Mouse (Mus musculus): ENCODE data around the gene Shoc2.

DNA sequence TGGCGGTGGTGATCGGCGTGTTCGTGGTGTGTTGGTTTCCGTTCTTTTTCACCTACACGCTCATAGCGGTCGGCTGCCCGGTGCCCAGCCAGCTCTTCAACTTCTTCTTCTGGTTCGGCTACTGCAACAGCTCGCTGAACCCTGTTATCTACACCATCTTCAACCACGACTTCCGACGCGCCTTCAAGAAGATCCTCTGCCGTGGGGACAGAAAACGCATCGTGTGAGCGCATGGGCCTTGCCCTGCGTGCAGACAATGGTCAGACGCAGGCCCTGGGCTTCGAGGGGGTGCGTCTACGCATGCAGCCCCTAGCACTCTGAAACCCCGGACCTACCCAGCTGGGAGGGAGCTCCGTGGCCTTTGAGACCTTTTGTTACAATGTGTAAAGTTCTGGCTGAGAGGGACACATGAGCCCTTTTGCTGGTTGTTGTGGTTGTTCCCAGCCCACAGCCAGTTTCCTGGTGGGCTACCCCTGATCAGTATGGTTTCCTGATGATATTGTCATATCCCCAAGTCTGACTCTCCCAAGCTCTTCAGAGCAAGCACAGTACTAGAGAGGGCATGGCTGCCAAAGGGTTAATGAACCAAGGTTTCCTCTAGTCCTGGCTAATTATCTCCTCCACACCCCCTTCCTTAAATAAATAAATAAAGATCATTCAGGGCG is 103.4 kb downstream of the Shoc2 start:
- no peak for TF ChIP-seq POLR2A (IDR thresholded peaks at IDR 0.05; ENCODE audit: insufficient read depth, low read depth, low read length)
- TF ChIP-seq CTCF (IDR thresholded peaks at IDR 0.05; ENCODE audit: insufficient read depth, low read depth, low read length), result no peak
